Mouse (Mus musculus): ENCODE measurements around the gene Ptpre. TPM values are rescaled to one million over a fixed set of nuclear protein-coding genes. Genes with fewer than 3 reads are reported as not detected.

Ptpre gene
- polyA plus RNA-seq, 1 experiment from 2014 or later = 2.3 TPM

DNA sequence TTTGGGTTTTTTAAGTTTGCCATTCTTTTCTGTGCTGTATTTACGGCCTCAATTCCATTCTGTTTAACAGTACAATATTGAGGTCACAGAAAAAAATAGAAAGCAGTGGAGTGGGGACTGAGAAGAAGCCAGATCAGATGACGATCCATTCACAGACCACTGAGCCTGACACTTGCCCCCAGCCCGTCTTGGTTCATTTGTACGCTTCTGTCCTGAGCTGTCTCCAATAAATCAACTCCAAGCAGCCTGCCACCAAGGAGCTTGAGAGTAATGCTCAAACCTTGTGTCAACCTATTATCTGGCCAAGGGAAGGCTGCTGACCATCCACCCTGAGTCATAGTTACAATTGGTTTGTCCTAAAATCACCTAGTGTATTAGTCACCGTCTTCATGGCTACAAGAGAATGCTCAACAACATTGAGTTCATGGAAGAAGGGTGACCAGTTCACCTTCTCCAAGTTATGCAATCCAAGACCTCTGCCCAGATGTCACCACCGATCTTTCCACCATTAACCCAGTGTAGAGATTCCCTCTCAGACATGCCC lies 12.8 kb upstream of the Ptpre start:
- Histone ChIP-seq H3K9ac (ENCODE audit: low read length) (no peak overlapping the region), H3K36me3 (ENCODE audit: control insufficient read depth, insufficient read depth, low read length) (no peaks in the 10 kb centered on the region), H3K4me3 (ENCODE audit: low read depth, low read length) (no peak overlapping the region), H3K4me2 (ENCODE audit: low read length) (no peak overlapping the region), H3K4me1 (replicated peaks; ENCODE audit: control insufficient read depth, insufficient read depth, low read length) (0 out of 2 replicates have a peak, but pooled peaks cover 10% of the 10 kb centered on the region), H3K9me3 (ENCODE audit: control insufficient read depth, low read length) (no peaks in the 10 kb centered on the region), H3K27me3 (replicated peaks; ENCODE audit: control insufficient read depth, insufficient read depth, low read length) (no peaks in the 10 kb centered on the region), H3K27ac (ENCODE audit: low read depth) (no peak overlapping the region)
- no peak for ATAC-seq (replicated peaks; ENCODE audit: low FRiP score, low TSS enrichment, low read depth)
- WGBS = 72% methylated on average over 6 of the region's 6 CpGs
- no peak for DNase-seq (ENCODE audit: low spot score)

DNA sequence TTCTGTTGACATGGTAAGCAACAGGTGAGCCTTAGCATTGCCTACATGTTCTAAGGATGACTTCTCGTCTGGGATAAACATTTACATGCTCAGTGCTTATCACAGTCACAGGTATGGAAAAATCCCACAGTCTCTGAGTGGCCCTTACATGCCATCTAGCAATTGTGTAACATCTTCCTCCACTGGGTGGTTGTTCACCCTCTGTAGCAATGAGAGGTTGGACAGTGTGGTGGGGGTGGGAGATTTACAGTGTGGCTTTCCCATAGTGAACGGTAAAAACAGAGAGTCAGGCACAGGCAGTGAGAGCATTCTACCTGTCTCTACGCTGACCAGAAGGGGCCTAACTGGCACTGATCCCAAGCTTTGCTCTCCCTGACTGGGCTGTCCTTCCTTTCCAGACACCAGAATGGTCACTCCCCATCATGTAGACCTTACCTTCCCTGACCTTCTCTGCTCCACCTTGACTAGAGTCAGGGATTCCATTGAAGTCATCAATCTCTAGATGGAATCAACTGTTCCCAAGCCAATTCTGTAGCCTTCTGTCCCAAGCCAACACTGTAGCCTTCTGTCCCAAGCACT lies 10.6 kb upstream of the Ptpre start:
- H3K27me3 ChIP-seq (replicated peaks; ENCODE audit: control insufficient read depth, insufficient read depth, low read length) = no peaks in the 10 kb centered on the region
- H3K4me1 ChIP-seq (replicated peaks; ENCODE audit: control insufficient read depth, insufficient read depth, low read length) = 0 out of 2 replicates have a peak, but pooled peaks cover 10% of the 10 kb centered on the region
- peak overlapping the region; percentile 39 for H3K4me2 ChIP-seq (ENCODE audit: low read length)
- peak overlapping the region; percentile 34 for H3K4me3 ChIP-seq (ENCODE audit: low read depth, low read length)
- WGBS = 64% methylated on average over 3 of the region's 3 CpGs
- ATAC-seq (replicated peaks; ENCODE audit: low FRiP score, low TSS enrichment, low read depth) (no peak), DNase-seq (ENCODE audit: low spot score) (no peak)
- H3K36me3 ChIP-seq (ENCODE audit: control insufficient read depth, insufficient read depth, low read length) = no peaks in the 10 kb centered on the region
- no peak overlapping the region for H3K9ac ChIP-seq (ENCODE audit: low read length)
- no peak overlapping the region for H3K27ac ChIP-seq (ENCODE audit: low read depth)
- H3K9me3 ChIP-seq (ENCODE audit: control insufficient read depth, low read length) = no peaks in the 10 kb centered on the region

DNA sequence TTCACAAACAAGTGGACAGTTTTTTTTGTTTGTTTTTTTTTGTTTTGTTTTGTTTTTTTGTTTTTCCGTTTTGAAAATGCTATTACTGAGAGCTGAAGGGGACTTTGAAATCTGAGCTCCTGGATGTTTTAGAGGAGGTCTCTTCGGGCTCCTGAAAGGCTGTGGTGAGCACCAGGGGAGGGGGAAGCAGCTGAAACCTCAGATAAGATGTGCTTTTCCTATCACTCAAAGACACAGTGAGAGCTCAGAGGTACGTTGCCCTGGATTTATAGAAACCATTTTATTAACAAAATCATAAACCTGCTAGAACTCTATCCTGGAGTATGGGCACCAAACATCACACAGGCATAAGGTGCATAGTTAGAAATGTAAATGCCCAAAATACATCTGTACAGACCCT lies 10.1 kb upstream of the Ptpre start:
- Histone ChIP-seq H3K4me3 (ENCODE audit: low read depth, low read length) (peak overlapping the region; percentile 34), H3K4me2 (ENCODE audit: low read length) (peak overlapping the region; percentile 39), H3K36me3 (ENCODE audit: control insufficient read depth, insufficient read depth, low read length) (no peaks in the 10 kb centered on the region), H3K4me1 (replicated peaks; ENCODE audit: control insufficient read depth, insufficient read depth, low read length) (0 out of 2 replicates have a peak, but pooled peaks cover 10% of the 10 kb centered on the region), H3K9me3 (ENCODE audit: control insufficient read depth, low read length) (no peaks in the 10 kb centered on the region), H3K9ac (ENCODE audit: low read length) (no peak overlapping the region), H3K27ac (ENCODE audit: low read depth) (no peak overlapping the region), H3K27me3 (replicated peaks; ENCODE audit: control insufficient read depth, insufficient read depth, low read length) (no peaks in the 10 kb centered on the region)
- ATAC-seq (replicated peaks; ENCODE audit: low FRiP score, low TSS enrichment, low read depth) (no peak), DNase-seq (ENCODE audit: low spot score) (no peak)
- 39% methylated on average over 3 of the region's 3 CpGs for WGBS

DNA sequence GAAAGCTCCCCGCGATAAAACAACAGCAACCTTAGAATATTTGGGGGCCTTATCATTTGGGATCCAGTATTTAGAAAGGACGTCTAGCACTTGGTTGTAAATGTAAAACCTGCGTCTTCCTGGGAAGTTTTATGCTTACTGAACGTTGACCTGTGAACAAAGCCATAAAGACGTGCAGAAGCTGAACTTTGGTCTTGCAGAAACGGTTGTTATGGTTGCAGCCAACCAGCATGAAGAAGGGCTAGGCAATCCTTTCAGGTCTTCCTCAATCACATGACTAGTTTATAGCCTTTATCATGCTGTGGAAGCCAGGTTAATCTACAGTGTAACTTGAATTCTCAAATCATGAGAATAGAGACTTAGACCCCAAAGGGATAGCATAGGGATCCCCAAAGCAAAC lies 8.8 kb upstream of the Ptpre start, which contains the start of gene Clrn3:
Clrn3 (minus strand) TSS at position 140 of the 400 bp plus-strand sequence.
- peak within 1 kb of the TSS; percentile 39 for H3K4me2 ChIP-seq (ENCODE audit: low read length)
- H3K4me3 ChIP-seq (ENCODE audit: low read depth, low read length) = peak within 1 kb of the TSS; percentile 34
- H3K9me3 ChIP-seq (ENCODE audit: control insufficient read depth, low read length) = no peaks in the 10 kb centered on the region
- 0 out of 2 replicates have a peak, but pooled peaks cover 9% of the 10 kb centered on the region for H3K4me1 ChIP-seq (replicated peaks; ENCODE audit: control insufficient read depth, insufficient read depth, low read length)
- H3K27me3 ChIP-seq (replicated peaks; ENCODE audit: control insufficient read depth, insufficient read depth, low read length) = no peaks in the 10 kb centered on the region
- ATAC-seq (replicated peaks; ENCODE audit: low FRiP score, low TSS enrichment, low read depth) (peak; percentile 90), DNase-seq (ENCODE audit: low spot score) (peak; percentile 58)
- H3K27ac ChIP-seq (ENCODE audit: low read depth) = peak within 1 kb of the TSS; percentile 51
- no peaks in the 10 kb centered on the region for H3K36me3 ChIP-seq (ENCODE audit: control insufficient read depth, insufficient read depth, low read length)
- WGBS = 61% methylated on average over 7 of the region's 7 CpGs
- no peak within 1 kb of the TSS for H3K9ac ChIP-seq (ENCODE audit: low read length)

DNA sequence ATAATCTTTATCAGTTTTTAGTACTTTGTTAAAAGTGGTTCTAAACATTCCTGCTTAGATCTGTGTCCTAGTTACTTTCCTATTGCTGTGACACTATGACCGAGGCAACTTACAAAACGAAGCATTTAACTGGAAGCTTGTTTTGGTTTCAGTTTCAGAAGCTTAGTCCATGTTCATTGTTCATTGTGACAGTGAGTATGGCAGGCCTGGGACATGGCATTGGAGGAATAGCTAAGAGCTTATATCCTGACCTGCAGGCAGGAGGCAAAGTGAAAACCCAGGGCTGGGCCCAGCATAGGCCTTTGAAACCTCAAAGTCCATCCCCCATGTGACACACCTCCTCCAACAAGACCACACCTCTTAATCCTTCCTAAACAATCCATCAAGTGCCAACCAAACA lies 8.2 kb upstream of the Ptpre start:
- DNase-seq (ENCODE audit: low spot score) (no peak), ATAC-seq (replicated peaks; ENCODE audit: low FRiP score, low TSS enrichment, low read depth) (peak; percentile 72)
- no peaks in the 10 kb centered on the region for H3K27me3 ChIP-seq (replicated peaks; ENCODE audit: control insufficient read depth, insufficient read depth, low read length)
- 0 out of 2 replicates have a peak, but pooled peaks cover 3% of the 10 kb centered on the region for H3K4me1 ChIP-seq (replicated peaks; ENCODE audit: control insufficient read depth, insufficient read depth, low read length)
- no peaks in the 10 kb centered on the region for H3K36me3 ChIP-seq (ENCODE audit: control insufficient read depth, insufficient read depth, low read length)
- H3K9ac ChIP-seq (ENCODE audit: low read length) = no peak overlapping the region
- H3K4me3 ChIP-seq (ENCODE audit: low read depth, low read length) = no peak overlapping the region
- H3K9me3 ChIP-seq (ENCODE audit: control insufficient read depth, low read length) = no peaks in the 10 kb centered on the region
- peak overlapping the region; percentile 51 for H3K27ac ChIP-seq (ENCODE audit: low read depth)
- H3K4me2 ChIP-seq (ENCODE audit: low read length) = 0 out of 2 replicates have a peak overlapping the region, but pooled peaks have one; percentile 8
- WGBS = 70% methylated on average over 2 of the region's 2 CpGs

DNA sequence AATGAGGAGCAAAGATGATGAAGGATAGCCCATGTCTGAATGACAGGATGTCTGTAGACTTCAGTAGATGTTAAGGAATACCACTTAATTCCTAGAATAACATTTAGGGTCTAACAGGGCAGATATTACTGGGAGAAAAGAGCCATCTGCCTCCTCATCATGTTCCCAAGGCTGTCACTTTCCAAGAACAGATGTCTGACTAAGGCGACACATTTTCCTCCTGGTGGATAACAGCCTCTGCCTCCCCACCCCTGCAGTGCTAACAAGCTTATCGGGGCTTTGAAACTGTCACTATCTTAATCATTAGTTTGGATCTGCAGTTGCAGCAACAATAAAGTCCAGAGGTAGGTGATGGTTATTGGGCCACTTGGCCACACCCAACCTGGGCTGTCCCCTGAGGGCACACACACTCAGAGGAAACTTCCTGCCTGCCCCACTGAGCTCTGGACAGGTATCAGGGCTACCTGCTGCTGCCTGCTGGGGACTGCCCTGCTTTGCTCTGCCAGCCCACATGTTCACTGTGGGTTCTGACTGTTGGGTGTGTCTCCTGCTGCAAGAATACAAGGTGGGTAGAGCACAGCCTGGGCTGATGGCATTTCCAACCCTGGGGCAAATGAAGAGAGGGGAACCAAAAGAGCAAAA lies 2.6 kb upstream of the Ptpre start:
- WGBS = 36% methylated on average over 2 of the region's 2 CpGs
- Histone ChIP-seq H3K4me1 (replicated peaks; ENCODE audit: control insufficient read depth, insufficient read depth, low read length) (no peaks in the 10 kb centered on the region), H3K27me3 (replicated peaks; ENCODE audit: control insufficient read depth, insufficient read depth, low read length) (peaks cover 8% of the 10 kb centered on the region; the same call in 1 of the 2 replicates), H3K9ac (ENCODE audit: low read length) (no peak overlapping the region), H3K9me3 (ENCODE audit: control insufficient read depth, low read length) (no peaks in the 10 kb centered on the region), H3K27ac (ENCODE audit: low read depth) (no peak overlapping the region), H3K4me3 (ENCODE audit: low read depth, low read length) (no peak overlapping the region), H3K36me3 (ENCODE audit: control insufficient read depth, insufficient read depth, low read length) (no peaks in the 10 kb centered on the region), H3K4me2 (ENCODE audit: low read length) (no peak overlapping the region)
- ATAC-seq (replicated peaks; ENCODE audit: low FRiP score, low TSS enrichment, low read depth) = peak; percentile 47; the same call in 1 of the 2 replicates
- no peak for DNase-seq (ENCODE audit: low spot score)

DNA sequence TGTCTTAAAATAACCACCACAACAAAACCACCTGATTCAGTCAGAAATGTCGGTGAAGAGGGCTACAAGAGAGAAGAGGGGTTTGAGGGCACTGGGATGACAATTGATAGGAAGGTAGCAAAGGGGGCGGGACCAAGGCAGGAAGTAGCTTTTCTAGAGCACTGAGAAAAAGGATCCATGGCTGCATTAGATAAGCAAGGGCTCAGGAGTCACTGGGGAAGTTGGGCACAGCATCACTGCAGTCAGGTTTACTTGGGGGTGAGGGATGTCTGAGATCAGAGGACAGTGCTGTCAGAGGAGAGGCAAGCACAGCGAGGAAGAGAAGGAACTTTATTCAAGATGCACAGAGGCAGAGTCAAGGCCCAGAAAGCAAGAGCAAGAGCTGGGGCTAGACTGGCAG lies 1.4 kb upstream of the Ptpre start:
- Histone ChIP-seq H3K36me3 (ENCODE audit: control insufficient read depth, insufficient read depth, low read length) (no peaks in the 10 kb centered on the region), H3K9ac (ENCODE audit: low read length) (no peak overlapping the region), H3K4me2 (ENCODE audit: low read length) (no peak overlapping the region), H3K9me3 (ENCODE audit: control insufficient read depth, low read length) (no peaks in the 10 kb centered on the region), H3K27ac (ENCODE audit: low read depth) (no peak overlapping the region), H3K4me3 (ENCODE audit: low read depth, low read length) (no peak overlapping the region), H3K4me1 (replicated peaks; ENCODE audit: control insufficient read depth, insufficient read depth, low read length) (no peaks in the 10 kb centered on the region), H3K27me3 (replicated peaks; ENCODE audit: control insufficient read depth, insufficient read depth, low read length) (peaks cover 8% of the 10 kb centered on the region; the same call in 1 of the 2 replicates)
- WGBS = 82% methylated on average over 3 of the region's 3 CpGs
- no peak for ATAC-seq (replicated peaks; ENCODE audit: low FRiP score, low TSS enrichment, low read depth)
- no peak for DNase-seq (ENCODE audit: low spot score)

DNA sequence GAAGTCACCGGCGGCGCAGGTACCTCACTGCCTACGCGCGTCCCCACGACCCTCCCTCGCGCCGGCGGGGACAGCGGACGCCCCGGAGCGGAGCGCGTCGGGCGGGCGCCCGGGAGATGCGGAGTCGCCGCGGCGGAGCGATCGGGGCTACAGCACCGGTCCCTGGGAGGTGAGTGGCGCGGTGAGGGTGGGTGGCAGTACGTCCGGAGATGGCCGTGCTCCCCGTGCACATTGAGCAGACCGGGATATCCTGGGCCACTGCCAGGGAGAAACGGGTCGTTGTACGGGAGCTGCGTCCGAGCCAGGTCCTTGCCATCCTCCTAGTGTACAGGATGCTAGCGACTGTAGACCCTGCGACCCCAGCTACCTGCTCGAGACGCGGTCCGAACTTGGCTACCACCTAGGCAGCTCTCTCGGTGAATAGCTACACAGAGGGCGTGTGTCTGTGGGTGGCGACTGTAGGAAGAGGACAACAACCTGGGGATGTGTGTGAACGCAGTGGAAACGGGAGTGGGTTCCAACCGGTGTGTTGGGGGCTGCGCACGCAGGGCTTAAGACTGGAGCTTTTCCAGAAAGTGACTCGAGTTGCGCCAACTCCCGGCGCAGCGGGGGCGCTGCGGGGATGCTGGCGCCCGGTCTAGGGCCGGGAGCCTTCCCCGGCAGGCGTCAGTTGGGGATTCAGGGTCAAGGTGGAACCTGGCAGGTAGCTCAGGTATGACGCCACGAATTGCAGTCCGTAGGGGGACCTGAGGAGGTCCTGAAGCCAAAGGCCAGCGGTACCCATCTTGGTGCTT lies 864 bp downstream of the Ptpre start:
- WGBS = 1% methylated on average over 71 of the region's 71 CpGs
- no peak overlapping the region for H3K27ac ChIP-seq (ENCODE audit: low read depth)

More for the DNA sequence above, 864 bp downstream of the Ptpre start:
- Histone ChIP-seq H3K36me3 (ENCODE audit: control insufficient read depth, insufficient read depth, low read length) (no peaks in the 10 kb centered on the region), H3K9ac (ENCODE audit: low read length) (peak overlapping the region; percentile 51), H3K4me3 (ENCODE audit: low read depth, low read length) (peak overlapping the region; percentile 40), H3K4me2 (ENCODE audit: low read length) (peak overlapping the region; percentile 77), H3K9me3 (ENCODE audit: control insufficient read depth, low read length) (no peaks in the 10 kb centered on the region), H3K4me1 (replicated peaks; ENCODE audit: control insufficient read depth, insufficient read depth, low read length) (no peaks in the 10 kb centered on the region), H3K27me3 (replicated peaks; ENCODE audit: control insufficient read depth, insufficient read depth, low read length) (peaks cover 8% of the 10 kb centered on the region; the same call in 1 of the 2 replicates)
- DNase-seq (ENCODE audit: low spot score) (peak; percentile 74), ATAC-seq (replicated peaks; ENCODE audit: low FRiP score, low TSS enrichment, low read depth) (peak; percentile 36)

All from intestine, embryonic 14.5 days (tissue).